Mouse (Mus musculus): ENCODE measurements around the gene Fto.

- TF ChIP-seq CTCF (conservative IDR thresholded peaks at IDR 0.05; ENCODE audit: low read length), result no peak
- no peak for TF ChIP-seq NANOG (IDR thresholded peaks at IDR 0.05; ENCODE audit: borderline replicate concordance, low read length)
- TF ChIP-seq POU5F1 (IDR thresholded peaks at IDR 0.05; ENCODE audit: borderline replicate concordance, low read length), result no peak
Observed at GRCm38 (mm10) chr8:91562600-91562999, 249.3 kb downstream of the Fto start.
